Mouse (Mus musculus): ENCODE measurements at regions not wholly inside any gene's neighbourhood (a gene's known extent, or its start where the extent isn't known, plus 50 kb on each side); places are given as distances from the start of the nearest gene placed in this dataset.

GRCm38 (mm10) chr10:118643622-118644021 is 202.8 kb downstream of the Ifng start:
- Histone ChIP-seq H3K36me3 (ENCODE audit: control insufficient read depth, insufficient read depth, low read length) (no peaks in the 10 kb centered on the region), H3K27ac (ENCODE audit: low read depth, low read length) (no peak overlapping the region), H3K27me3 (ENCODE audit: control insufficient read depth, insufficient read depth, low read length) (no peaks in the 10 kb centered on the region), H3K9ac (ENCODE audit: low read depth, low read length) (no peak overlapping the region), H3K4me1 (replicated peaks; ENCODE audit: control insufficient read depth, insufficient read depth, low read length) (0 out of 2 replicates have a peak, but pooled peaks cover 2% of the 10 kb centered on the region), H3K4me2 (replicated peaks; ENCODE audit: low read depth, low read length) (no peak overlapping the region), H3K4me3 (ENCODE audit: low read depth, low read length) (no peak overlapping the region), H3K9me3 (ENCODE audit: control insufficient read depth, low read length) (no peaks in the 10 kb centered on the region)
- 76% methylated on average over 8 of the region's 8 CpGs for WGBS
- DNase-seq (ENCODE audit: low spot score) (no peak), ATAC-seq (ENCODE audit: low FRiP score) (no peak)

- no peaks in the 10 kb centered on the region for H3K4me1 ChIP-seq (replicated peaks; ENCODE audit: control insufficient read depth, insufficient read depth, low read length)
- DNase-seq (ENCODE audit: low spot score), result no peak
- no peak overlapping the region for H3K4me3 ChIP-seq (ENCODE audit: low read depth, low read length)
- no peak for ATAC-seq (ENCODE audit: low FRiP score)
- no peaks in the 10 kb centered on the region for H3K27me3 ChIP-seq (ENCODE audit: control insufficient read depth, insufficient read depth, low read length)
- no peaks in the 10 kb centered on the region for H3K36me3 ChIP-seq (ENCODE audit: control insufficient read depth, insufficient read depth, low read length)
- WGBS, result 68% methylated on average over 2 of the region's 2 CpGs
- no peaks in the 10 kb centered on the region for H3K9me3 ChIP-seq (ENCODE audit: control insufficient read depth, low read length)
- H3K27ac ChIP-seq (ENCODE audit: low read depth, low read length), result no peak overlapping the region
- no peak overlapping the region for H3K9ac ChIP-seq (ENCODE audit: low read depth, low read length)
- H3K4me2 ChIP-seq (replicated peaks; ENCODE audit: low read depth, low read length), result no peak overlapping the region
Observed at GRCm38 (mm10) chr10:118648111-118648510, 207.3 kb downstream of the Ifng start.

GRCm38 (mm10) chr10:118656561-118656960 is 213.4 kb downstream of the Dyrk2 start:
- H3K9me3 ChIP-seq (ENCODE audit: control insufficient read depth, low read length), result no peaks in the 10 kb centered on the region
- H3K9ac ChIP-seq (ENCODE audit: low read depth, low read length), result no peak overlapping the region
- H3K4me3 ChIP-seq (ENCODE audit: low read depth, low read length), result no peak overlapping the region
- H3K27me3 ChIP-seq (ENCODE audit: control insufficient read depth, insufficient read depth, low read length), result no peaks in the 10 kb centered on the region
- DNase-seq (ENCODE audit: low spot score) (no peak), ATAC-seq (ENCODE audit: low FRiP score) (no peak)
- no peaks in the 10 kb centered on the region for H3K36me3 ChIP-seq (ENCODE audit: control insufficient read depth, insufficient read depth, low read length)
- H3K27ac ChIP-seq (ENCODE audit: low read depth, low read length), result no peak overlapping the region
- H3K4me1 ChIP-seq (replicated peaks; ENCODE audit: control insufficient read depth, insufficient read depth, low read length), result no peaks in the 10 kb centered on the region
- H3K4me2 ChIP-seq (replicated peaks; ENCODE audit: low read depth, low read length), result no peak overlapping the region
- 77% methylated on average over 5 of the region's 5 CpGs for WGBS

- ATAC-seq (ENCODE audit: low FRiP score) (no peak), DNase-seq (ENCODE audit: low spot score) (no peak)
- 68% methylated on average over 3 of the region's 3 CpGs for WGBS
- Histone ChIP-seq H3K4me3 (ENCODE audit: low read depth, low read length) (no peak overlapping the region), H3K27me3 (ENCODE audit: control insufficient read depth, insufficient read depth, low read length) (no peaks in the 10 kb centered on the region), H3K9ac (ENCODE audit: low read depth, low read length) (no peak overlapping the region), H3K4me2 (replicated peaks; ENCODE audit: low read depth, low read length) (no peak overlapping the region), H3K27ac (ENCODE audit: low read depth, low read length) (no peak overlapping the region), H3K4me1 (replicated peaks; ENCODE audit: control insufficient read depth, insufficient read depth, low read length) (no peaks in the 10 kb centered on the region), H3K9me3 (ENCODE audit: control insufficient read depth, low read length) (no peaks in the 10 kb centered on the region; the same call in 1 of the 2 replicates), H3K36me3 (ENCODE audit: control insufficient read depth, insufficient read depth, low read length) (no peaks in the 10 kb centered on the region)
Observed at GRCm38 (mm10) chr10:118666009-118666408, 204.0 kb downstream of the Dyrk2 start.

DNA sequence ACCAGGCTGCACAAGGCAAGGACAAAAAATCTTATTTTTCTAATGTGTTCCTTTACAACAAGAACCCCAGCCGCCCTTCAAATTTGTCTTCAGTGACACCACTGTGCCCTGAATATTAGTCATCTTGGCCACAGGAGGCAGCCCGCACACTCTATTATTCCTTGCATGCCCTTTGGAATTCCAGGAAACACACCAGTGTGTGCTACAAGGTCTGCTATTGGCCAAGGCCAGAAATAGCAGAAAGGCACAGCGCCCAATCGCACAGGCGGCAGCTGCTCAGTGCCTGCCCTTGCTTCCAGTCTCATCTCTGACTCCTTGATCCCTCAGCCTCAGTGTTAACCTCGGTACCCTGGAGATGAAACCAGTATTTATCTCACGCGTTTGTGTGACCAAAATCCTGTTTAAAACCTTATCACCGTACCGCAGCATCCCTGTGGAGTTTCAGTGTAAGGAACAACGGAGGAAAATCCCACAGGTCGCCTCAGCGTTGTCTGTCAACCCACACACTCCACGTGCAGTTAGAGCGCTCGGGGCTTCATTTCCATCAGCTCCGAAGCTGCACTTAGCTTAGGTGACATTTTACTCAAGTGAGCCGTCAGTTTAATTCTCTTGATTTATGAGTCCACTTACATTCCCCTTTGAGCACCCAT is 194.1 kb downstream of the Dyrk2 start:
- H3K9ac ChIP-seq (ENCODE audit: low read depth, low read length), result no peak overlapping the region
- WGBS, result 59% methylated on average over 18 of the region's 18 CpGs
- H3K36me3 ChIP-seq (ENCODE audit: control insufficient read depth, insufficient read depth, low read length), result no peaks in the 10 kb centered on the region
- DNase-seq (ENCODE audit: low spot score) (peak; percentile 40), ATAC-seq (ENCODE audit: low FRiP score) (peak; percentile 84)
- H3K4me3 ChIP-seq (ENCODE audit: low read depth, low read length), result no peak overlapping the region
- peaks cover 4% of the 10 kb centered on the region for H3K9me3 ChIP-seq (ENCODE audit: control insufficient read depth, low read length)
- H3K27me3 ChIP-seq (ENCODE audit: control insufficient read depth, insufficient read depth, low read length), result no peaks in the 10 kb centered on the region
- 0 out of 2 replicates have a peak overlapping the region, but pooled peaks have one; percentile 21 for H3K27ac ChIP-seq (ENCODE audit: low read depth, low read length)
- no peaks in the 10 kb centered on the region for H3K4me1 ChIP-seq (replicated peaks; ENCODE audit: control insufficient read depth, insufficient read depth, low read length)
- 0 out of 2 replicates have a peak overlapping the region, but pooled peaks have one; percentile 3 for H3K4me2 ChIP-seq (replicated peaks; ENCODE audit: low read depth, low read length)

- ATAC-seq (ENCODE audit: low FRiP score), result peak; percentile 67
- H3K27ac ChIP-seq (ENCODE audit: low read depth, low read length), result no peak overlapping the region
- no peaks in the 10 kb centered on the region for H3K9me3 ChIP-seq (ENCODE audit: control insufficient read depth, low read length)
- peak; percentile 31 for DNase-seq (ENCODE audit: low spot score)
- H3K27me3 ChIP-seq (ENCODE audit: control insufficient read depth, insufficient read depth, low read length), result no peaks in the 10 kb centered on the region
- H3K4me3 ChIP-seq (ENCODE audit: low read depth, low read length), result no peak overlapping the region
- H3K9ac ChIP-seq (ENCODE audit: low read depth, low read length), result no peak overlapping the region
- H3K4me2 ChIP-seq (replicated peaks; ENCODE audit: low read depth, low read length), result no peak overlapping the region
- H3K4me1 ChIP-seq (replicated peaks; ENCODE audit: control insufficient read depth, insufficient read depth, low read length), result no peaks in the 10 kb centered on the region
- 69% methylated on average over 12 of the region's 12 CpGs for WGBS
- no peaks in the 10 kb centered on the region for H3K36me3 ChIP-seq (ENCODE audit: control insufficient read depth, insufficient read depth, low read length)
Observed at GRCm38 (mm10) chr10:118678750-118679418, 191.1 kb downstream of the Dyrk2 start.

- WGBS, result 61% methylated on average over 5 of the region's 5 CpGs
- H3K27me3 ChIP-seq (ENCODE audit: control insufficient read depth, insufficient read depth, low read length), result no peaks in the 10 kb centered on the region
- no peak overlapping the region for H3K4me3 ChIP-seq (ENCODE audit: low read depth, low read length)
- no peaks in the 10 kb centered on the region for H3K4me1 ChIP-seq (replicated peaks; ENCODE audit: control insufficient read depth, insufficient read depth, low read length)
- H3K27ac ChIP-seq (ENCODE audit: low read depth, low read length), result no peak overlapping the region
- H3K36me3 ChIP-seq (ENCODE audit: control insufficient read depth, insufficient read depth, low read length), result no peaks in the 10 kb centered on the region
- no peak for DNase-seq (ENCODE audit: low spot score)
- H3K9ac ChIP-seq (ENCODE audit: low read depth, low read length), result no peak overlapping the region
- no peaks in the 10 kb centered on the region for H3K9me3 ChIP-seq (ENCODE audit: control insufficient read depth, low read length)
- no peak overlapping the region for H3K4me2 ChIP-seq (replicated peaks; ENCODE audit: low read depth, low read length)
- ATAC-seq (ENCODE audit: low FRiP score), result peak; percentile 16; the same call in 1 of the 2 replicates
Observed at GRCm38 (mm10) chr10:118679507-118679906, 190.5 kb downstream of the Dyrk2 start.

DNA sequence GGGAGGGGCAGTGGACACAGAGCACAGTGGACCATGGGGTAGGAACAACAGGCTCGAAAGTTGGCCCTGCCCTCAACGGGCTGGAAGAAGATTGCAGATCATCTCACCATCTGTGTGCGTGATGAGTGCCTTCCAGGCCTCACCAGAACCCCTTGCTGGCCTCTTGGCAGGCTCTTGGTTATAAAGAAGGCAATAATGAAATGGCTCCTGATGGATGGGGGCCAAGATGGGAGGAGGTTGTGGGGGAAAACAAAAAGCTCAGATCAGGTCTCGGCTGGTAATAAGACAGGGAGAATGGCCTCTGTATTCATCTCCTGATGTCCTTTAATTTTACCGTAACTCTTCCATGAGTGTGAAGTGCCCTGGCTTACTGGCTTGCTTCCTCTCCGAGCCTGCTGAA is 189.1 kb downstream of the Dyrk2 start:
- no peak for ATAC-seq (ENCODE audit: low FRiP score)
- no peaks in the 10 kb centered on the region for H3K27me3 ChIP-seq (ENCODE audit: control insufficient read depth, insufficient read depth, low read length)
- H3K4me2 ChIP-seq (replicated peaks; ENCODE audit: low read depth, low read length), result no peak overlapping the region
- no peak overlapping the region for H3K27ac ChIP-seq (ENCODE audit: low read depth, low read length)
- H3K9me3 ChIP-seq (ENCODE audit: control insufficient read depth, low read length), result no peaks in the 10 kb centered on the region
- DNase-seq (ENCODE audit: low spot score), result no peak
- 77% methylated on average over 6 of the region's 6 CpGs for WGBS
- H3K36me3 ChIP-seq (ENCODE audit: control insufficient read depth, insufficient read depth, low read length), result no peaks in the 10 kb centered on the region
- no peak overlapping the region for H3K9ac ChIP-seq (ENCODE audit: low read depth, low read length)
- H3K4me1 ChIP-seq (replicated peaks; ENCODE audit: control insufficient read depth, insufficient read depth, low read length), result no peaks in the 10 kb centered on the region
- no peak overlapping the region for H3K4me3 ChIP-seq (ENCODE audit: low read depth, low read length)

DNA sequence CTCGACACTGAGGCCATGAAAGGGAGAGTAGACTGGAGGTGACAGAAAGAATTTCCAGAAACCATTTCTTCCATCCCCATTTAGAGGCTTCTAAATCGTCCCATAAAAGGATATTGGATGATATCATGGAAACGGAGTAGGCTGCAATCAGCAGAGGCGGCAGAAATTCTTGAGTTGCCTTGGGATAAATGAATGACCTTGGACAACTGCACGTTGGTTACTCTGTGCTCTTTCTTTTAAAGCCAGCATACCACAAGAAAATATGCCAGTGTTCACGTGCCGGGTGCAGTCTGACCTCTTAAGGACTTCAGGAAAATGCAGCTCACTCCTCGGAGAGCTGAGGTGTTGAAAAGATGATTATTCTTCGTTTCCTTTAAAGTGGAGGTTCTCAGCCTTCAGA is 186.7 kb downstream of the Dyrk2 start:
- no peak overlapping the region for H3K27ac ChIP-seq (ENCODE audit: low read depth, low read length)
- 76% methylated on average over 9 of the region's 9 CpGs for WGBS
- no peak overlapping the region for H3K9ac ChIP-seq (ENCODE audit: low read depth, low read length)
- no peaks in the 10 kb centered on the region for H3K9me3 ChIP-seq (ENCODE audit: control insufficient read depth, low read length)
- no peaks in the 10 kb centered on the region for H3K4me1 ChIP-seq (replicated peaks; ENCODE audit: control insufficient read depth, insufficient read depth, low read length)
- DNase-seq (ENCODE audit: low spot score), result no peak
- H3K4me2 ChIP-seq (replicated peaks; ENCODE audit: low read depth, low read length), result no peak overlapping the region
- no peak for ATAC-seq (ENCODE audit: low FRiP score)
- H3K4me3 ChIP-seq (ENCODE audit: low read depth, low read length), result no peak overlapping the region
- H3K27me3 ChIP-seq (ENCODE audit: control insufficient read depth, insufficient read depth, low read length), result no peaks in the 10 kb centered on the region
- H3K36me3 ChIP-seq (ENCODE audit: control insufficient read depth, insufficient read depth, low read length), result no peaks in the 10 kb centered on the region
